Mouse (Mus musculus): ENCODE measurements at regions not wholly inside any gene's neighbourhood (a gene's known extent, or its start where the extent isn't known, plus 50 kb on each side); places are given as distances from the start of the nearest gene placed in this dataset.

DNA sequence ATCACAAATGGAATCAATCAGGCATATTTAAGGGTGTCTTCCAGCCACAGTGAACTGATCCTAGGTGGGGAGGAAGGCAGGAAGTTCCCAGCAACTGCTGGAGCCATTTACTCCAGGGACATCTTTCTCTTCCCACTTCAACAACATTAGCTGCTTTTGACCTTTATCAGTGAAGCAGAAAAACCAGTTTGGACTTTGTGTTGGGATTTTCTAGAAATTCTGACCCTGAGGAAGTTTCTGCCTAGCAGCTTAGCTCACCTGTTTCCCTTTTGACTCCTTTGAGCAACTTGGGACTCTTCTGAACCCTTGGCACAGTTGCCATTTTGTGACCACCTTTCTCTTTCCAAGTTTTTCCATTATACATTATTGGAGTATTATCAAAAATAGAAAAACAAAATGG is 1403.9 kb upstream of the Lrrc6 start:
- ATAC-seq (replicated peaks; ENCODE audit: low FRiP score, poor library complexity, severe bottlenecking), result no peak

GRCm38 (mm10) chr15:67902982-67903381 is 1402.3 kb upstream of the Lrrc6 start:
- ATAC-seq (replicated peaks; ENCODE audit: low FRiP score, poor library complexity, severe bottlenecking), result no peak

DNA sequence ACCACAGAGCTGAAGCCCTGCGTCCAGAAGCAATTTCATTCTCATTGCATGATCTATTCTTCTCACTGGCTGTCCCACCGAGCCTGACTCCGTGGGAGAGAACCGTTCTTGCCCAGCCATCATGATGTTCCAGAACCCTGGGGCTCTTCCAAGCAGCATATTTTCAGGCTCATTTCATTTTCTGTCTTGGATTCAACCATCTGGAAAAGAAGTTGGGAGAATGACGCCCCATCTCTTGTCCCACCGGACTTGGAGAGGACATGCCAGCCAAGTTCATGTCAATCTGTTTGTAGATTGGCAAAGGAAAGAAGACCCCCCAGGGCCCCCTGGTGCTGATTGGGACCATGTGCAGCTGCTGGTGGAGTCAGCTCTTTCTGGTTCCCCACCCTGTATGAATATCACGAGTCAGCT is 1400.5 kb upstream of the Lrrc6 start:
- ATAC-seq (replicated peaks; ENCODE audit: low FRiP score, poor library complexity, severe bottlenecking), result no peak

- ATAC-seq (replicated peaks; ENCODE audit: low FRiP score, poor library complexity, severe bottlenecking), result no peak
Measured at GRCm38 (mm10) chr15:67899772-67900171, 1399.1 kb upstream of the Lrrc6 start.

GRCm38 (mm10) chr15:67898959-67899403 is 1398.3 kb upstream of the Lrrc6 start:
- ATAC-seq (replicated peaks; ENCODE audit: low FRiP score, poor library complexity, severe bottlenecking), result no peak

DNA sequence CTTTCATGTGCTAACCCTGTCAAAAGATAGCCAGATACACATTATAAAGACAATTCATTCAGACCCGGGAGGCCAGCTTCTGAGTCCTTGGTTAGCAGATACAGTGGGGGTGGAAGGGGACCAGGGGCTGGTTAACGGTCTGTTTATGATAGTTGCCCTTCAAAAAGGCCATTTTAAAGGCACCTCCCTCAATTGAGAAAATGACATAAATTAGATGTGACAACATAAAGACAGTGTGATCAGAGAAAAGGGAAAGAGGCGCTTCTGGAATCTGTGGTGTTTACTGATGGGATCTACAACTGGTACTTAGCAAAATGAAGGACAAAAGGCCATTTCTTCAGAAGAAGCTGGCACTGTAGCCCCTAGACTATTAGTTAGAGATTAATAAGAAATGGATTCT is 1391.4 kb upstream of the Lrrc6 start:
- ATAC-seq (replicated peaks; ENCODE audit: low FRiP score, poor library complexity, severe bottlenecking), result no peak

DNA sequence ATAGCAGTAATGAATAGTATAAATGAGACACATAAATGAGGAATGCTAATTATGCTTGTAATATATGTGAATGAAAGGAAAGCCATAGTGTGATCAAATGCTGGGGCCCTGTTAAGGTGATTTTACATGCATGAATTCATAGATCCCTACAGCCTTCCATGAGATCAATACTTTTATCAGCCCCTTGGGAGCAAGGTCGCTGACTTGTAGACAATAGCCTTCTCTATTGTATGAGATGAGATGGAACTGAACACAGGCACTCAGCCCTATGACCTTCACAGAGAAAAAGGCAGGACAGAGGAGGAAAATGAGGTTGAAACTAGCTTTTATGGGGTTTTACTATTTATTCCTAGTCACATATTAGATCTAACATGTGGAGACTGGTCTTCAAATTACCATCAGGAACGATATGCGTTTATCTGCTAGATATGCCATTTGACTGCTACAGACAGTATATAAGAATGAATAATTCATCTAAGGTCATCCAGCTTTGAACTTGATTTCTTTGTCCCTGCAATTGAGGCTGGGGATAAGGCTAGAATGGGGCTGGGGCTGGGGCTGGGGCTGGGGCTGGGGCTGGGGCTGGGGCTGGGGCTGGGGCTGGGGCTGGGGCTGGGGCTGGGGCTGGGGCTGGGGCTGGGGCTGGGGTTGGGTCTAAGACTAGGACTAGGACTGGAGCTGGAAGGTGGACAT is 1390.0 kb upstream of the Lrrc6 start:
- ATAC-seq (replicated peaks; ENCODE audit: low FRiP score, poor library complexity, severe bottlenecking), result no peak

- no peak for ATAC-seq (replicated peaks; ENCODE audit: low FRiP score, poor library complexity, severe bottlenecking)
Measured at GRCm38 (mm10) chr15:67888548-67888947, 1387.8 kb upstream of the Lrrc6 start.

- ATAC-seq (replicated peaks; ENCODE audit: low FRiP score, poor library complexity, severe bottlenecking), result no peak
Measured at GRCm38 (mm10) chr15:67855291-67855690, 1354.6 kb upstream of the Lrrc6 start.

DNA sequence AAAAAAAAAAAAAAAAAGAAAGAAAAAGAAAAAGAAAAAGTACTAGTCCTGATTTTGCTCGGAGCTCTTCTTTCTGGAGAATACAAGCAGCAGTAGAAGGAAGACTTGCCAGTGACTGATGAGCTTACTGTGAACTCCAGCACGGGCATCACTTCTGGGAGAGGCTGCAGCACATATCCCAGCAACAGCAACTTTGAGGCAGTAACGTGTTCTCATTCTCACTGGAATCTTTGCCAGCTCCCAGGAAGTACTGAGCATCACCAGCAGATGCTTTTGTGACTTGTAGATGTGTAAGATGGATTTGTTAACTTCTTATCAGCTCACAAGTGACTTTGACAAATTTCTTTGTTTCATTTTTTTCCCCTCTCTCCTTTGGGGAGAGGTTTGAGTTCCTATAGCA is 1349.4 kb upstream of the Lrrc6 start:
- no peak for ATAC-seq (replicated peaks; ENCODE audit: low FRiP score, poor library complexity, severe bottlenecking)

DNA sequence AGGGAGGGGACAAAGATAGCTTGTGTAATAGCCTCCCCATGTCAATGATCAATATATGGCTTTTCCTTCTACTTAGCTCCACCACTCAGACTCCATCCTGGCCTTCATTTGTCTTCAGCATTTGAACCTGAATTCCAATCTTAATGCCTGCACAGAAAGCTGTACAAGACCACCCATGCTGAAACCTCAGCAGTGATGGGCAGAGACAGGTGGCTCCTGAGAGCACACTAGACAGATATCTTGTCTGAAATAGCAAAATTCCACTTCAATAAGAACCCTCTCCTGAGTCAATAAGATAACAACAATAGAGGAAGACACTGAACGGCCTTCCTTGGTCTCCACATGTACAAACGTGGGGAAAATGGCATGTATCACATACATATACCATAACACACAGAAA is 1345.0 kb upstream of the Lrrc6 start:
- no peak for ATAC-seq (replicated peaks; ENCODE audit: low FRiP score, poor library complexity, severe bottlenecking)

DNA sequence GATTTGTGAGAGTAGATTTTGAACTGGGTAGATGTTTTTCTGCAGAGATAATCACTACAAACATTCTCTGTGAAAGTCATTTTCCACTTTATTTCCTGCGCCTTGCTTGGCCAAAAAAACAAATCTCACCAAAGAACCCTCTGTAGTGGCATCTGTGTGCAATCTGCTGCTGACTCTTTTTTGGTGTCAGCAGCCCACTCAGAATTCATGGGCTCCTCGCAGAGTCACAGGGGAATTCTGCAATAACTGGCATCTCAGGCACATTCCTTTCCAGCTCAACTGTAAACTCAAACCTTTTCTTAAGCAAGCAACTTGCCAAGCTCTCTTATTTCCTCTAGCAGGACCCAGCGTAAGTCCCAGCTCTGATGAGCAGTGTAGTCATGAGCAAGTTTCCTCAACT is 1340.0 kb upstream of the Lrrc6 start:
- ATAC-seq (replicated peaks; ENCODE audit: low FRiP score, poor library complexity, severe bottlenecking), result no peak

- ATAC-seq (replicated peaks; ENCODE audit: low FRiP score, poor library complexity, severe bottlenecking), result no peak
Measured at GRCm38 (mm10) chr15:67825796-67826484, 1325.2 kb upstream of the Lrrc6 start.

DNA sequence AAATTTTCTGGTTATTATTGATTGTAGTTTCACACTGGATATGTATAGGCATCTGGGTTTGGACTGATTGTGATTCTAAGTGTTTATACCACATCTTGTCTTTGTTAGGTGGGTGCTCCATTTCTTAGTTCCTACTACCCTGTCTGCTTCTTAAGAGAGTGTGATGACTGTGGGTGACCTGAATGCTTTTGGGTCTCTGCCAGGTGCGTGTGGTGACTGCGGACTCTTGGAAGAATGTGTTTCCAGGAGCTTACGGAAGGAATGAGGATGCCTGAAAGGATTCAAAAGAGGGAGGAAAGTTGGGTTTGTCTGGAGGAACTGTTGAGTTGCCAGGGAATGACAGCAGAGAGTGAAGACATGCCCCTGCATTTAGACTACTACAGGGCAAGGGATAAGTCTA is 1322.5 kb upstream of the Lrrc6 start:
- ATAC-seq (replicated peaks; ENCODE audit: low FRiP score, poor library complexity, severe bottlenecking), result no peak

GRCm38 (mm10) chr15:67799871-67800270 is 1299.2 kb upstream of the Lrrc6 start:
- no peak for ATAC-seq (replicated peaks; ENCODE audit: low FRiP score, poor library complexity, severe bottlenecking)

- ATAC-seq (replicated peaks; ENCODE audit: low FRiP score, poor library complexity, severe bottlenecking), result no peak
Measured at GRCm38 (mm10) chr15:67795578-67795977, 1294.9 kb upstream of the Lrrc6 start.

DNA sequence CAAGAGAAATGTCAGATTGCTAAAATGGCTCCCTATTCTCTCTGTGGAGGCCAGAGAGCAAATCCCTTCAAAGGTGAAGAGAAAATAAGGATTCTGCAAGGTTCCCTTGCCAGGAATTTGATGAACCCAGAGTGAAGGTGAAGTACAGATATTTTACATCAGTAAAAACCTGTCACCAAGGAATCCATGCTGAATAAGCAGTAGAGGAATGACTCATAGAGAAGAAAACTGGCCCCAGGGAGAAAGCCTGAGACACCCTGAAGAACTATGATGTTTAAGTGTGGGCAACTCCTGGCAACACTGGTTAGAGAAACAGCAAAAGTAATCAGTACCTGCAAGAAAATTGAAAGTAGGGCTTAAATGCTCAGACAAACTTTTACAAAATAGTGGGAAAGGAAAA is 1292.1 kb upstream of the Lrrc6 start:
- ATAC-seq (replicated peaks; ENCODE audit: low FRiP score, poor library complexity, severe bottlenecking), result no peak

DNA sequence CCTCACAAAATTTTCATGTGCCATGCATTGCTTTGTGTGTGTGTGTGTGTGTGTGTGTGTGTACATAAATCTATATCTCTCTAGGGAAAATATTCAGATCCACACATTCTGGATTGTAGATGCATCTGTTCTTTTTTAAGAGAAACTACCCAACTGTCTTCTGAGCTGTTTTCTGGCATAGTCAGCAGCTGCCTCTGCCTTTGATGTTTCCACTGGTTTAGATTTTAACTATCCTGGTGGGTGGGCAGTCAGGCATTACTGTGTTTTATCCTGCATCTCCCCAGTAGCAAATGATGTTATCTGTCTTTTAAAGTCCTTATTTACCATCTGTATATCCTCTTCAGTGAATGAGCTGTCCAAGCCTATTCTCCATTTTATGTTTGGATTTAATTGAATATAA is 1287.9 kb upstream of the Lrrc6 start:
- ATAC-seq (replicated peaks; ENCODE audit: low FRiP score, poor library complexity, severe bottlenecking), result no peak

DNA sequence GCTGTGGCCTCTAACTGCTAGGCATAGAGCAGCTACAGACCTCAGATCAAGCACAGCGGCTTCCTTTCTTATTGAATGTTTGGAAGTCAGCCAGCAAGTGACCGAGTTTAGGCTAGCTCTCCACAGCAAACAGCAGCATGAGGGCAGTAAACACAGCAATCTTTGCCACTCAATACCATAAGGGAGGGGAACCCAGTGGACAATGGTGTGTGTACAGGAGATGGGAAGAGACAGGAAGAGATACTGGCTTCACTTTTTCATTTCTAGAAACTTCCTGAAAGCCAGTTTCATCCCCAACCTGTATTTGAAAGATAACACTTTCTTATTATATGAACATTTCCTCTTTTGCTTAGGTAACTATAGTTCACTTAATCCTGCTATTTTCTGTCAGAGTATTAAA is 1284.9 kb upstream of the Lrrc6 start:
- no peak for ATAC-seq (replicated peaks; ENCODE audit: low FRiP score, poor library complexity, severe bottlenecking)

GRCm38 (mm10) chr15:67783754-67784153 is 1283.0 kb upstream of the Lrrc6 start:
- ATAC-seq (replicated peaks; ENCODE audit: low FRiP score, poor library complexity, severe bottlenecking), result no peak

- ATAC-seq (replicated peaks; ENCODE audit: low FRiP score, poor library complexity, severe bottlenecking), result no peak
Measured at GRCm38 (mm10) chr15:67782505-67782904, 1281.8 kb upstream of the Lrrc6 start.

- no peak for ATAC-seq (replicated peaks; ENCODE audit: low FRiP score, poor library complexity, severe bottlenecking)
Measured at GRCm38 (mm10) chr15:67780856-67781255, 1280.1 kb upstream of the Lrrc6 start.

Data from erythroid progenitor cell, adult 5-6 weeks (primary cell).